Mouse (Mus musculus): ENCODE data around the gene Fto. TPM values are rescaled to one million over a fixed set of nuclear protein-coding genes. Genes with fewer than 3 reads are reported as not detected.
A peak's percentile ranks its signal among the peaks of the same experiment; 100 is the strongest.

The Fto gene
- polyA plus RNA-seq, 1 experiment from 2014 or later, result 63.7 TPM

- no peaks in the 10 kb centered on the region for H3K27me3 ChIP-seq
- ChIA-PET POLR2A (interaction anchor here (1.1 kb wide), 1 partner anchor 9 kb away, joined by 3 read pairs; no protein-coding TSS in a partner anchor), CTCF (no interaction called here)
- ATAC-seq (no peak), DNase-seq (ENCODE audit: low read depth, low spot score) (no peak)
- TF ChIP-seq CTCF (IDR thresholded peaks at IDR 0.05), result no peak
- in situ Hi-C loops (cut with MboI; ENCODE audit: low pct_unique_long_range_greater_than_20kb), result no loop called here
These were observed 132.2 kb downstream of the Fto start for GRCm38 (mm10) chr8:91445516-91445915.

GRCm38 (mm10) chr8:91446008-91446407 is 132.7 kb downstream of the Fto start:
- in situ Hi-C loops (cut with MboI; ENCODE audit: low pct_unique_long_range_greater_than_20kb), result no loop called here
- H3K27me3 ChIP-seq, result no peaks in the 10 kb centered on the region
- no peak for TF ChIP-seq CTCF (IDR thresholded peaks at IDR 0.05)
- POLR2A ChIA-PET, result interaction anchor here (1.1 kb wide), 1 partner anchor 9 kb away, joined by 3 read pairs; no protein-coding TSS in a partner anchor
- no peak for ATAC-seq
- CTCF ChIA-PET, result interaction anchor here (1.3 kb wide), 1 partner anchor 9 kb away, joined by 3 read pairs; no protein-coding TSS in a partner anchor
- no peak for DNase-seq (ENCODE audit: low read depth, low spot score)

GRCm38 (mm10) chr8:91448667-91449329 is 135.5 kb downstream of the Fto start:
- no peak for ATAC-seq
- in situ Hi-C loops (cut with MboI; ENCODE audit: low pct_unique_long_range_greater_than_20kb), result no loop called here
- POLR2A ChIA-PET, result interaction anchor here (0.6 kb wide), 1 partner anchor 36 kb away, joined by 4 read pairs; no protein-coding TSS in a partner anchor

GRCm38 (mm10) chr8:91454926-91455325 is 141.6 kb downstream of the Fto start:
- ChIA-PET CTCF (interaction anchor here (1.1 kb wide), 1 partner anchor 8 kb away, joined by 3 read pairs; no protein-coding TSS in a partner anchor), POLR2A (interaction anchor here (0.9 kb wide), 1 partner anchor 9 kb away, joined by 3 read pairs; no protein-coding TSS in a partner anchor)
- no peaks in the 10 kb centered on the region for H3K27me3 ChIP-seq
- ATAC-seq (no peak), DNase-seq (ENCODE audit: low read depth, low spot score) (no peak)
- in situ Hi-C loops (cut with MboI; ENCODE audit: low pct_unique_long_range_greater_than_20kb), result no loop called here
- TF ChIP-seq CTCF (IDR thresholded peaks at IDR 0.05), result no peak

More at GRCm38 (mm10) chr8:91448667-91449329, 135.5 kb downstream of the Fto start:
- H3K27me3 ChIP-seq, result no peaks in the 10 kb centered on the region
- TF ChIP-seq CTCF (IDR thresholded peaks at IDR 0.05), result no peak
- CTCF ChIA-PET, result interaction anchor here (0.7 to 1.5 kb wide), 2 partner anchors 11 to 15 kb away, joined by 3 to 4 read pairs; no protein-coding TSS in a partner anchor
- no peak for DNase-seq (ENCODE audit: low read depth, low spot score)

- in situ Hi-C loops (cut with MboI; ENCODE audit: low pct_unique_long_range_greater_than_20kb), result no loop called here
- ChIA-PET POLR2A (no interaction called here), CTCF (interaction anchor here (1.1 kb wide), 1 partner anchor 9 kb away, joined by 3 read pairs; no protein-coding TSS in a partner anchor)
- DNase-seq (ENCODE audit: low read depth, low spot score) (no peak), ATAC-seq (no peak)
- no peaks in the 10 kb centered on the region for H3K27me3 ChIP-seq
- TF ChIP-seq CTCF (IDR thresholded peaks at IDR 0.05), result no peak
These were observed 142.3 kb downstream of the Fto start for GRCm38 (mm10) chr8:91455591-91455990.

GRCm38 (mm10) chr8:91458016-91458415 is 144.7 kb downstream of the Fto start:
- no peak for ATAC-seq
- CTCF ChIA-PET, result no interaction called here
- no peak for DNase-seq (ENCODE audit: low read depth, low spot score)
- in situ Hi-C loops (cut with MboI; ENCODE audit: low pct_unique_long_range_greater_than_20kb), result no loop called here
- no peak for TF ChIP-seq CTCF (IDR thresholded peaks at IDR 0.05)
- no peaks in the 10 kb centered on the region for H3K27me3 ChIP-seq
- POLR2A ChIA-PET, result no interaction called here

GRCm38 (mm10) chr8:91460965-91461364 is 147.6 kb downstream of the Fto start:
- no peak for DNase-seq (ENCODE audit: low read depth, low spot score)
- no peak for ATAC-seq
- ChIA-PET CTCF (no interaction called here), POLR2A (no interaction called here)
- TF ChIP-seq CTCF (IDR thresholded peaks at IDR 0.05), result no peak
- in situ Hi-C loops (cut with MboI; ENCODE audit: low pct_unique_long_range_greater_than_20kb), result no loop called here
- no peaks in the 10 kb centered on the region for H3K27me3 ChIP-seq

- TF ChIP-seq CTCF (IDR thresholded peaks at IDR 0.05), result no peak
- ChIA-PET CTCF (interaction anchor here (1.2 to 1.6 kb wide), 4 partner anchors 14 to 69 kb away, joined by 3 to 5 read pairs (median 4); no protein-coding TSS in a partner anchor), POLR2A (no interaction called here)
- DNase-seq (ENCODE audit: low read depth, low spot score) (peak; percentile 13), ATAC-seq (no peak)
- H3K27me3 ChIP-seq, result no peaks in the 10 kb centered on the region
- in situ Hi-C loops (cut with MboI; ENCODE audit: low pct_unique_long_range_greater_than_20kb), result no loop called here
These were observed 150.4 kb downstream of the Fto start for GRCm38 (mm10) chr8:91463757-91464156.

GRCm38 (mm10) chr8:91467463-91467862 is 154.1 kb downstream of the Fto start:
- in situ Hi-C loops (cut with MboI; ENCODE audit: low pct_unique_long_range_greater_than_20kb), result loop anchor here (5.0 kb wide), 1 partner anchor 75 kb away; no protein-coding TSS in a partner anchor
- ChIA-PET CTCF (interaction anchor here (0.8 kb wide), 1 partner anchor 9 kb away, joined by 4 read pairs; no protein-coding TSS in a partner anchor), POLR2A (no interaction called here)
- TF ChIP-seq CTCF (IDR thresholded peaks at IDR 0.05), result no peak
- ATAC-seq (no peak), DNase-seq (ENCODE audit: low read depth, low spot score) (no peak)
- H3K27me3 ChIP-seq, result no peaks in the 10 kb centered on the region

GRCm38 (mm10) chr8:91467881-91468534 is 154.7 kb downstream of the Fto start:
- DNase-seq (ENCODE audit: low read depth, low spot score), result peak; percentile 46
- in situ Hi-C loops (cut with MboI; ENCODE audit: low pct_unique_long_range_greater_than_20kb), result loop anchor here (5.0 kb wide), 1 partner anchor 76 kb away; no protein-coding TSS in a partner anchor
- ChIA-PET CTCF (interaction anchor here (0.8 to 1.4 kb wide), 3 partner anchors 9 to 85 kb away, joined by 3 to 4 read pairs (median 3); no protein-coding TSS in a partner anchor), POLR2A (interaction anchor here (0.7 kb wide), 1 partner anchor 18 kb away, joined by 3 read pairs; no protein-coding TSS in a partner anchor)
- TF ChIP-seq CTCF (IDR thresholded peaks at IDR 0.05), result no peak
- peak; percentile 60 for ATAC-seq
- H3K27me3 ChIP-seq, result no peaks in the 10 kb centered on the region

Measured in Patski (cell line).